Mouse (Mus musculus): ENCODE measurements around the gene Sec63.

Gene Sec63

DNA sequence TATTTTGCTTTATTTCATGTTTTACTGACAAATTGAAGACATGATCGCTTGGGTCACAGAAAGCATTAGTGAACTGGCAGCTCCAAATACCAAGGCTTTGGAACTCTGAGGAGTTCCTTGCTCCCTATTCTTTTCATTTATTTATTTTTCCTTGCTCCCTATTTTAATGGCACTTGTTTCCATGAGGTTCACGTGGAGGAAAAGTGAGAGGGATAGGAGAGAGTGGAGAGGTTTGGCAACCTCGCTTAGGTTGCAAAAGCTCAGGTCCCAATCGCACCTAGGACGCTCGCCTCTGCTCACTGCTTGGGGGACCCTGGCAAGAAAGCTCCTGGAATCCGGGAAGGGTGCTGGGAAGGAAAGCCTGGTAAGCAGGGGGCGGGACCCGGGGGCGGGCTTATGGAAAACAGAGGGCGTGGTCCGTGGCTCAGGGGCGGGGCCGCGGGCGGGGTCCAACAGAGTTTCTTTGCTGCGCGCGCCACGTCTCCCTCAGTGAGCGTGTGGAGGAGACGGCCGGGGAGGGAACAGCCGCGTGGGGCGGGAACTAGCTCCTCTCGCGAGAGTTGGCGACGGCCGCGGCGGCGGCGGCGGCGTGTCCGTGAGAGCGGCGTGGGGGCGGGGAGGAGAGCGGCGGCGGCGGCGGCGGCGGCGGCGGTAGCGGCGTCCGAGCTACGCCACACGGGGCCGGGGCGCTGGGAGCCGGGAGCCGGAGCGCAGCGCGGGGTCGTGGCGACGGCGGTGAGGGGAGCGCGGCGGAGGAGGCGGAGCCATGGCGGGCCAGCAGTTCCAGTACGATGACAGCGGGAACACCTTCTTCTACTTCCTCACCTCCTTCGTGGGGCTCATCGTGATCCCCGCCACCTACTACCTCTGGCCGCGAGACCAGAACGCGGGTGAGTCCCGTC, at the start of gene Sec63:
Gene Sec63 (plus strand): TSS at position 498 of the 902 bp plus-strand sequence.
- peak; percentile 96 for DNase-seq (ENCODE audit: low read depth)

DNA sequence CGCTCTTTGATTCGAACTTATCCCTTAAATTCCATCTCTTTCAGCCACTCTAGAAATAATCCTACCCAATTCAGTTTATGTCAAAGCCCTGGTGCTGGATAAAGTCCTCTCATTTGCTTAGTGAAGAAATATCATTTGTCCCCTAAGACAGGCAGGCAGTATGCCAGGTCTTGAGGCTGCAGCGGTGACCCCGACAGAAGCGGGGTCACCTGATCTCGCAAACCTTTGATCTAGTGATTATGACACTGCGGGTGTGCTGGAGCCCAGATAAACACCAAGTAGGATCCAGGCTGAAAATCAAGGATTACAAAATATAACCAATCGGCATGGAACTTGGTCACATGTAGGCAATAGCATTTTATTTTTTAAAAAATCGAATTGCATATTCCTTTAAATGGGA, 46.6 kb upstream of the Sec63 start:
- no peak for DNase-seq (ENCODE audit: low read depth)

DNA sequence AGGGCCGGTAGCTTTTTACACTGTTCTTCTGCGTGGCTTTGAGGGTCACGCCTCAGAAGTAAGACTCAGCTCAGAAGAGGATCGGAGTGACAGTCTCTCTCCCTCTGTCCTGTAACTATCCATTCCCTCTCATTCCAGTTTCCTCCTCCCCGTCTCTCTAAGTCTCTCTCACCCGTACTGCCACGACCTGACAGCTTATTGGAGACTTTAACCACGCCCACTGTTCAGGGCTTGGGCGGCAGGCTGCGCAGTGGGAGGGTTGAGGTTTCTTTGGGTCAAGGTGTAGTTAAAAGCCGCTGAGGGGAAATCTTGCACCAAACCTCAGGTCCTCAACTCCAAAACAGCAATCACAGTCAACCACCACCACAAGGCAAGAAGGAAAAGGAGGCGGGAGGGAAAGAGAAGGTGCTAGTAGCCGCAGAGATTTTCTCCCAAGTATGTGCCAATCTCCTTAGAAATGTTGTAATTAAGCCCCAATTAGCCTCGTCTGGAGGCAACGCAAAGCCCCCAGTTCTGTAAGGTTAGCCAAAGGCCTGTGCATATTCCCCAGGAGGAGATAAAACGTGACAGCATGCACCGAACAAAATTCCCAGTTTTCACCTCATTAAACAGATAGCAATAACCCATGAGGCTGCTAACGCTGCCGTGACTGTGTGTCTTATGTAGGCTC, 45.8 kb upstream of the Sec63 start:
- DNase-seq (ENCODE audit: low read depth) = no peak

DNA sequence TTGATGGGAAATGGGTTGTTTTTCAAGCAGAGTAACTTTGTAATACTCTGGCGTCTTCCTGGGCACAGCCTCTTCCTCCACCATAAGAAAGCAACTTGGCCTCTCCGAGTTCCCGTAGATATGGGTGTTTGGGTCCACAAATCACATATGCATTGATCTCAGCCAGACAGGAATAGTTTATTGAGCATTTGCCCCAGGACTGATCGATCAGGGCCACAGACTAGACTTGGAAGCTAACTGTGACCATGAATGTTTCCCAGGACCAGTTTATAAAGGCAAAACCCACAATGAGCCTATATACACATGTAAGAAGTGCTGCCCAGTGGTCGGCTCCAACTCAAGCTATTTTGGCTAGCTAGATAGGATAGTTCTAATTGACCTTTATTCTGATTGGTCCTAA, 39.2 kb upstream of the Sec63 start:
- DNase-seq (ENCODE audit: low read depth) = no peak

DNA sequence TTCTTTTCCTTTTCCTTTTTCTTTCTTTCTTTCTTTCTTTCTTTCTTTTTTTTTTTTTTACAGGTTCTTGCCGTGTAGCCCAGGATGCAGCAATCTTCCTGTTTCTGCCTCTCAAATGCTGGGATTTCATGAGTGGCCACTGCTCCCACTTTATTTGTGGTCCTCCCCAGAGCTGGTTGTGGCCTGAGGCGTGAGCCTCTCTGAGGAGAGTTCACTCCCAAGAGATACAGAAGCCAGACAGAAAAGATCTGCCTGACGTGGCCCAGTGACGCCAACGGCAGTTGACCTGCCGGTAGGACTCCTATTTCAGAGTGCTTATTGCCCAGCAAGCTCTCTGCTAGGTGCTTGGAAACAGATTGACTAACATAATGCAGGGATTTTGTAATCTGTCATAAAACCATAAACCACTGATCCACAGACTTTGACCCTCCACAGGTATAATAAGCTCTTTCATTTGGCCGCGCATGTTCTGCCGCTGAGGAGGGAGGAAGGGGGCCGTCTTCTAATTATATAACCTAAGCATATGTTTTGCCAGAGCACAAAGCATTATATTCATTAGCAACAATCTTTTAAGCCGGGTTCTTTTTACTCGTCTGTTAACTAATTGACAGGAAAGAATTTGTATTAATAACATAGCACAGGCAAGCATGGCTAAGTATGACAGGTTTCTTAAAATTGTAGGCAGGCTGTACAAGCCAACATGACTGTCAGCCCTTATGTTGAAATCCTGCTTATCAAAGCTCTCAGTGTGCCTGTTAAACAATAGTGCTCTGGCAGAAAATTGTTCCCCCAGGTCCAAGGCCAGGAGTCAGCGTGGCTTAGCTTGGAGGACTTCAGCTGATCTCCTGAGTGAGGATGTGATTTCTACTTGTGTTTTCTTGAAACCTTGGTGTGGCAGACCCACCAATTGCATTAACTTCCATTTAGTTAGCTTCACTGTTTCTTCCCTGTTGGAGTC, 37.7 kb upstream of the Sec63 start:
- no peak for DNase-seq (ENCODE audit: low read depth)

DNA sequence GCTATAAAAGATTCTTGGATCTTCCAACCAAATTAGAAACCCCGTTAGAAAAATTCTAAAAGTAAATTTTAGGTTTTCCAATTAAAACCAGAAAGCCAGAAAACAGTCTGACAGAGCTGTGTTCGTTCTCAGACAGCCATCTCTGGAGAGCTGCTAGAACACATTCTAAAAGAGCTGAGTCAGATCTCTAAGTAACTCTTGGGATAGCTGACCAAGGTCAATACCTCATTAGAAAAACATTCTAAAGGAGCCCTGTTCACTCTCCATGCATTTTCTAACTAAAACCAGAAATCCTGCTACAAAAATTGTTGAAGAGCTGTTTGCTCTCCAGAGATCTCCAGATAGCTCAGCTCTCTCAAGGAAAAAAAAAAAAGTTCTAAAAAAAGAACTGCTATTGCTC, 31.7 kb upstream of the Sec63 start:
- DNase-seq (ENCODE audit: low read depth) = no peak

DNA sequence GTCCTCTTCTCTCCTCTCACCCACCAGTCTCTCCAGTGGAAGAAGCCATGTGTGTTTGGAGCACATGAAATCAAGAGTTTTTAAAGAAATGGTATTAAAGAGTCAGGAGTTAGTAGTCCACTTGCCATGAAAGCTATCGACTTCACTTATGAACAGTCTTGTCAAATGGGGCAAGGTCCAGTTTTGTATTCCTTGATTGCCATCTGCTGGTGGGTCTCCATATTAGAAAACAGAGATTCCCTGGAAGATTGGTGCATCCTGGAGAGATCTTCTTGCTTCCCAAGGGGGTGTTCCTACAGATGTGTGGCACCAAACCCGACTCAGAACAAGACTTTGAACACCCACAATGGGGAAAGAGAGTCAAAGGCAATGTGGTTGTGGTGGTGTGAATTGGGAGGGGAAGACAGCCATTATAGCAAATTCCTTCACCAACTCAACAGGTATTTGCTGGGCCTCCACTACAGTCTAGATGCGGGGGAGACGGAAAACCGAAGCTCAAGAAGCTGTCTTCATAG, 26.7 kb upstream of the Sec63 start:
- peak; percentile 69 for DNase-seq (ENCODE audit: low read depth)

DNA sequence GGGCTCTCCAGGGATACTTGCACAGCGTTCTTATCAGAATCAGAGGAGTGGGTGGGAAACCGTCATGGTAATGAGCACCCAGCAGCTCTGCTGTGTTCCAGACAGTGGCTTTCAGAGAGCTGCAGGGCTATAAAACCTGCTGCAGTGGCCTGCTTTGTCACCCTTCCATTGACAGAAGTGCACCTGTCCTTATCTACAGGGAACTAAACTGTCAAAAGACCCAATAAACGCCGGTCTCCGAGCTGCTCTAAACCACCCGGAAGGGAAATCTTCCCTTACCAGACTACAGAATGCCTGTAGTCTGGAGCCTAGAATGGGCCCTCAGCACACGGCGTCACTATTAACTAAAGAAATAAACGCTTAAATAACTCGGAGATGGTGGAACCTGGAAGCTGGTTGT, 9.5 kb upstream of the Sec63 start:
- no peak for DNase-seq (ENCODE audit: low read depth)

DNA sequence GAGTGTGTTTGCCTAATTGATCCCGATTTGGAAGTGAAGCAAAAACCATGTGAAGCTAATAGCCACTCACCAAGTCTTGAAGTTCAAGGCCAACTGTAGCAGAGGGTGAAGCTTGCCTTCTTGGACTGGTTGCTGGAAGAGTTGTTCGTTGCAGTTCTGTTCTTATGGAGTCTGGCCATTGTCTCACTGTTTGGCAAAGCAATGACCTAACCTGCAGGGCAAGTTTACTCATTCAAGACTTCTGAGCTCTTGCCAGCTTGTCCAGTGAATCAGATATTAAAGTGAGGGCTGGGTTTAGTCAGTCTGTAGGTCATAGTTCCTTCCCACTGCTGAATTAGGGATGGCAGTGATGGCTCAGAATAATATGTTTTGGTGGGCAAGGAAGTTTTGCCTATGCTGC, 7.0 kb upstream of the Sec63 start:
- DNase-seq (ENCODE audit: low read depth) = no peak

DNA sequence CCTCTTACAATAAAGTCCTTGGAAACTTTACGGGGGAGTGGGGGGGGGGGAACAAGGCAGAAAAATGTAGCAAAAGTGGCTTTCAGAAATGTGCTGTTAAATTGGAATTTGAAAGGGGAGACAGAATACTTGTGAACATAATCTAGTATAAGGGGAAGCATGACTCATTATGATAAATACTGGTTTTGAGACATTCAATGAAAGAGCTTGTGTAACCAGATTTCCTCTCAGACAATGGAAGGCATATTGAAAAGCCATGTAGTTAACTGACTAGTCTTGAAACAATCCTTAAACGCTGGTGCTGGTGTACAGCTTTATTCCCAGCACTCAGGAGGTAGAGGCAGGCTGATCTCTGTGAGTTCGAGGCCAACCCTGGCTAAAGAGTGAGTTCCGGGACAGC, 1.6 kb upstream of the Sec63 start:
- no peak for DNase-seq (ENCODE audit: low read depth)

DNA sequence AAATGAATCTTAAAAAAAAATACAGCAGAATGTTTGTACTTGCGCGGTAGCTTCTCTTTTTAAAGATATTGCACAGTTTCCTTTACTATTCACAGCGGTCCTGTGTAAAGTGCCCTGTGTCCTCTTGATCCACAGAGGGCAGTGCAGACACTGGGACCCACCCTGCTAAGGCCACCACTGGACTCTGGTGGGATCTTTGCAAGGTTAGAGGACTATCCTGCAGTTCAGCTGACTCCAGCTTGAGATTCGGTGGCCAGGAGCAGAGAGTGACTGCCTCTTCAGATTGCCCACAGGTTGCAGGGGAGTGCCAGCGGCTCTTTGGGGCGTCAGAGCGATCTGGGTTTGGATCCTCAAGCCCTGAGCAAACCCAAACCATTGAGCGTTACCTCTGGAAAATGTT, 967 bp upstream of the Sec63 start:
- peak; percentile 22 for DNase-seq (ENCODE audit: low read depth)

DNA sequence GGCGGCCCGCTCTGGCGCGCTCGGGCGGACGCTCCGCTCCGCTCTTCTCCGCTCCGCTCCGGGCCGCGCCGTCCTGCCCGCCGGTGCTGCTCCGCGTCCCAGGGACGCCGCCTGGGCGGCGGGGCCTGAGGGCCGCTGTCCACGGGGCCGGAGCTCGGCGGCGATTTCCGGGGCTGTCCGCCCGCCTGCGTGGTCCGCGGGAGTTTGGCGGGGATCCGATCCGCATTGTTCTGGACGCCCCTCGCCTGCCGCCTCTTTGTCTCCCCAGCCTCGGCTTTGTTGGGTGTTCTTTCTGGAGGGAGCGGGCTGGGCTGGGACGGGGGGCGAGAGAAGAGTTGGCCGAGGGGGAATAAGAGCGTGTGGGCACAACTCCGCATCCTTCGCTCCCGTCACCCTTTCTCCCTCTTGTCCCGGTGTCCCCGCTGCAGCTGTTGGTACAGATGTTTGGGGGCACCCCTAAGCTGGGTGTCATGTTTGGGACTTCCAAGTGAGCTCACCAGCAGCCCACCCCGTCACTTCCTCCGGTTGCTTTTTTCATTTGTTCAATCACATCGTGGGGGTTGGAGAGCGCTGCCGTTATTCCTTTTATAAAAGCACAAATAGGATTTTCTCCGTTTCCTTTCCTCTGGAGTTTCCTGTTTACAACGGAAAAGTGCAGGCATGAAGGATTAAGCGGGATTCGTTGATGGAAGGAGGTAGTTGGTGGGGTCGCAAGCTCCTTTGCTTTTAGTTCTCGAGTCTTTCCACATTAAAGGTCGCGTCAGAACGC, 789 bp downstream of the Sec63 start:
- DNase-seq (ENCODE audit: low read depth) = peak; percentile 82

DNA sequence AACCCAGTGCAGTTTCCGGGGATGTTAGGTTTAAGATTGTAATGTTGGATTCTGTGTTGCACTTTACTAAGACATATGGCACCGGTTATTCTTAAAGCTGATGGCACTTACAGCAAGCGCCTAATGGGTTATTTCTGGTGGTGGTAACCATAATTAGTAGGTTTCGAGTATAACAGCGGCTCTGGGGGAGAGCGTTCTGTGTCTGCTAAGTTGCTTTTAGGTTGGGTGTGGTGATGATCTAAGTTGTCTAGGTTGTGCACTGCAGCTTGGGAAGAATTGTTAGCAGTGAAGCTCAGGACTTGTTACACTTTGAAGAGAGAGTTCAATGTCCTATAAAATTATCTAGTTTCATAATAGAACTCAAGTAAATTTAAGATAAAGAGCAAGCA, 1.4 kb downstream of the Sec63 start:
- no peak for DNase-seq (ENCODE audit: low read depth)

DNA sequence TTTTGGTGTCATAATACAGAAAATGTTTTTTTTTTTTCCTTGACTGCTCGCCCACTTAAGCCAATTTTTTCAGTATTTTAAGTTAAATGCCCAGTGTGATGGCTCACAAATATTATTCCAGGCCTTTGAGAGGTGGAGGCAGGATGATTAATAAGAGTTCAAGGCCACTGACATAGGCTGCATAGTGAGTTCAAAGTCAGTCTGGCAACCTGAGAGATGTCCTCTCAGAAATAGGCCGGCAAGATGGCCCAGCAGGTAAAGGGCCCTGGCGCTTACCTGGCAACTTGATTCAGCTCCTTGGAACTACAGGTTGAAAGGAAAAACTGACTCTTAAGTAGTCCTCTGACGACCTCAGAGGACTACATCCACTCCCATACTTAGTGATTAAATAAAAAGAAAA, 1.9 kb downstream of the Sec63 start:
- peak; percentile 27 for DNase-seq (ENCODE audit: low read depth)

DNA sequence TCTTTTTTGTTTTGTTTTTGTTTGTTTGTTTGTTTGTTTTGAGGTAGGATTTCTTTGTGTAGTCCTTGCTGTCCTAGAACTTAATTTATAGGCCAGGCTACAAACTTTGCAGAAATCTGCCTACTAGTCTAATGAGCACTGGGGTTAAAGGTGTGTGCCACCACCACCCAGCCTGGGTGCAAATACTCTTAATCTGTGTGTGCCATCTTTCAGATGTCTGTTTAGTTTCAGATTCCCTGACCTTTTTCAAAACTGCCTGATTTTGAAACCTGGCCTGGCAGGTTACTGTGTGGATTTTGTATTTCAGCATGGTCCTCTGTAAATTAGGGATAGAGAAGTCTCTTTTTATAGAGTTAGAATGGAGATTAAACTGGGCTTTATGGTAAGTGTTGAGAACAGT, 4.0 kb downstream of the Sec63 start:
- no peak for DNase-seq (ENCODE audit: low read depth)

DNA sequence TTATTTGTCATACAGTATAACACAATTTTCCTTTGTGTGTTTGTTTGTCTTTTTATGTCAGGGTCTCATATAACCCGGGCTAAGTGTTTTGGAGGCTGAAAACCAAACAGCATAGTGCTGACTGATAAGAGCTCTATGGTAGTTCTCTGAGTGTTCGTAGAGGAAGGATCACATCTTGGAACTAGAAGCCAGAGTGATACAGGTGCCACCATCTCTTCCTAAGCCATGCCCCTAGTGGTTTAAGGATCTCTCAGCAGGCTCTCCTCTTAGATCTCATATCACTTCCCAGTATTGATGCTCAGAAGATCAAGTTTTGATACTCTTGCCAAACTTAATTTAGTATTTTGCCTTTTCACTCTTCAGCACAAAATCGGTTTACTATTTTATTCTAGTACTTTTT, 14.2 kb downstream of the Sec63 start:
- no peak for DNase-seq (ENCODE audit: low read depth)

DNA sequence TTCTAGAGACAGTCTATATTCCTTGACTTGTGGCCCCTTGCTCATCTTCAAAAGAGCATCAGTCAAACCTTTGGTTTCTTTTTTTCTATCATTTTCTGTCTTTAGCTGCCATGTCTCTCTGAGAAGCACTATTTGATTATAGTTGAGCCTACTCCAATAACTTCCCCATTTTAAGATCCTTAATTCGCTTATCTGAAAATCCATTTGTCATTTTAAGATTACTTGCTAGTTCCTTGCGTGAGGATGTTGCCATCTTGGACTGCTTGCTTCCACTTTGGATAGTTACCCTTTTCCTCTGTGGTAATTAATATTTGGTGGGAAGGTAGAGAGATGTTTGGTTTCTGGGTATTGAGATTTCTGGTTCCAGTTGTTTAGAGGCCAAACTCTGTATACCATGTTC, 19.5 kb downstream of the Sec63 start:
- DNase-seq (ENCODE audit: low read depth) = no peak

DNA sequence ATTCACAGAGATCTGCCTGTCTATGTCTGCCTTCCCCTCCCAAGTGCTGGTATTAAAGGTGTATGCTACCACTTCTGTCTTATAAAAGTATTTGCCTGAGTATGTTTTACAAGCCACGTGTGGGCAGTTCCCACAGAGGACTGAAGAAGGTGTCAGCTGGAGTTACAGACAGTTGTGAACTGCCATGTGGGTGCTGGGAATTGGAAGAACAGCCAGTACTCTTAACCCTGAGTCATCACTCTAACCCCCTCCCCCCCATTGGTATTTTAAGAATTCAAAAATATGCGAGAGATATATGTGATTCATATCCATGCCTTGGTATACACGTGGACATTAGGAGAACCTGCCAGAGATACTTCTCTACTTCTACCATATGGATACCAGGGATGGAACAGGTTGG, 20.4 kb downstream of the Sec63 start:
- DNase-seq (ENCODE audit: low read depth) = no peak

DNA sequence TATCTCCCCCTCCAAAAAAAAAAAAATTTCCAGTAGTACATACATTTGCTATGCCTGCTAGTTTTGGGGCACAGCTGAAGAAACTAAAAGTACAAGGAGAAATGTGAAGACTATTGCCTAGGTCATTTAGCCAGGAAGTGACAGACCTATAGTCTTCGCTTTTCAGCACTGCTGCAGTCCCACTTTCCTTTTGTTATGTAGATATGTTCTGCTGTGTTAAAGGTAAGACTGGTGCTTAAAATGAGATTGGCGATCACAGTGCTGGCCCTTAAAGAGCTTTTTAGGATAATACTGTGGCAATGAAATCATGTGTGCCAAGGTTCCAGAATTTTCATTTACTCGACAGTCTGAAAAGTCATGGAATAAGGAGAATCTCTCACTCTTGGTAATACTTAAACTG, 39.6 kb downstream of the Sec63 start:
- DNase-seq (ENCODE audit: low read depth) = no peak

DNA sequence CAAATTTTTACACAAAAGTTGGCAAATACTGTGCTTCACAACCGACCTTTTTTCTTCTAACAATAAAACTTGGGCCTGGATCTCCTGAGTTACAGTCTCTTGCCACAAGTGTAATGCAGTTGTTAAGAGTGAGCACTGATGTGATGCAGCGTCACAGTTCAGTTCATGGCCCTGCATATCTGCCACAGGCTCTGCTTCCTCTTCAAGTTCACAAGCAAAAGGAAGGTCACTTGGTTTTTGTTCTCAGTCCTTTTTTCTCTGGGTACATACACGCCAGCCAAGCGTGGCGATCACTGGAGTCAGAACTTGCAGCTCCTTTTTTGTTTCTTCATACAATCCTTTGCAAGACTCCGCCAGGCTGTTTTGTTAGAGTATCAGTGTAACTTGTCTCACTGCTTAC, 64.6 kb downstream of the Sec63 start:
- DNase-seq (ENCODE audit: low read depth) = no peak

DNA sequence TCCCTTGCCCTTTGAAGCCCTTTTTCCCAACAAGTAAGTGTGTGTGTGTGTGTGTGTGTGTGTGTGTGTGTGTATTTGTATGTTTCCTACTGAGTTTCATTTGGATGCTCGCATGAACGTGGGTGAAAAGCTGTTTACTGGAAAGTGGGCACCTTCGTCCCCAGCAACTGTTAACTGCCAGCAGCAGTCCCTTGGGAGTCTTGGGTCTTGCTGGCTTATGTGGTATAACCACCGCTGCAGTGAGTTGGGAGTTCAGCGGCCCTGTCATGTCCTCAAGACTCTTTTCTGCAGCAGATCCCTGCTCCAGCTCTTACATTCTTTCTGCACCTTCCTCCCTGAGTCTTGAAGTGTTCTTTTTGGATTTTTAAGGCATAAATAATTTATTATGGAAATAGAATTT, 65.9 kb downstream of the Sec63 start:
- no peak for DNase-seq (ENCODE audit: low read depth)

DNA sequence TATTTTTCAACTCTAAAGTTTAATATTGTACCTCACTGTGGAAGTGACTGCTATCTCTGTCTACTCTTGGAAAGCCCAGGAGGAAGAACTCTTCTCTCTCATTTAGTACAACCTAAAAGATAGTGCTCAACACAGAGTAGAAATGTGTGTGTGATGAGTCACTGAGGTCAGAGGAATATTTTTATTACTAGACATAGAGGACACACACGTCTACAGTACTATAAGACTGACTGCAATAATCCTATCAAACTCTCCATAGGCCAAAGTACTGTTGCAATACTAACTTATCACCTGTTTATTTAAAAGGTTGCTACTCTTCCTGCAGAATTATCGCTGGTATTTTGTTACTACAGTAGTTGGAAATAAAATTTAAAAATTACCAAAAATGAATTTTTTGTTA, 68.7 kb downstream of the Sec63 start:
- no peak for DNase-seq (ENCODE audit: low read depth)

Data from naive thymus-derived CD4-positive, alpha-beta T cell, adult 2 months (primary cell).